Mouse (Mus musculus) neural tube, embryonic 11.5 days (tissue): ENCODE results near the gene Setd1b. TPM values are rescaled to one million over a fixed set of nuclear protein-coding genes. Genes with fewer than 3 reads are reported as not detected.

Source experiments
- ATAC-seq: fragments of 200-750 bp; cut with Nextera tagmentation; 2 replicates; pipeline ENCODE4 v1.8.0; 2017; ENCODE audit warnings: moderate number of reproducible peaks, mild to moderate bottlenecking, moderate TSS enrichment, moderate library complexity; ENCODE audit not compliant: insufficient read depth, low FRiP score, low TSS enrichment
- DNase-seq: peaks from one replicate; pipeline ENCODE4 v3.0.0-alpha.2; 2015; ENCODE audit warnings: low spot score
- H3K27ac ChIP-seq: fragments of 300-500 bp; sonication (generic); 2 replicates; pipeline ENCODE4 v1.5.1; 2014; ENCODE audit warnings: low read depth, mild to moderate bottlenecking, low read length
- H3K27me3 ChIP-seq: fragments of 300-500 bp; sonication (generic); 2 replicates; pipeline ENCODE4 v1.6.1; 2014; ENCODE audit warnings: mild to moderate bottlenecking, low read length, mixed read lengths; ENCODE audit not compliant: control insufficient read depth, insufficient read depth
- H3K36me3 ChIP-seq: fragments of 300-500 bp; sonication (generic); 2 replicates; pipeline ENCODE4 v1.6.1; 2014; ENCODE audit warnings: mild to moderate bottlenecking, low read length, moderate library complexity, mixed read lengths; ENCODE audit not compliant: control insufficient read depth, insufficient read depth
- H3K4me1 ChIP-seq: fragments of 300-500 bp; sonication (generic); 2 replicates; pipeline ENCODE4 v1.6.1; 2014; ENCODE audit warnings: low read length, mixed read lengths; ENCODE audit not compliant: control insufficient read depth, insufficient read depth
- H3K4me2 ChIP-seq: fragments of 300-500 bp; sonication (generic); 2 replicates; pipeline ENCODE4 v1.6.1; 2014; ENCODE audit warnings: low read depth, mild to moderate bottlenecking, moderate library complexity
- H3K4me3 ChIP-seq: fragments of 300-500 bp; sonication (generic); 2 replicates; pipeline ENCODE4 v1.5.1; 2014; ENCODE audit warnings: low read depth, low read length
- H3K9ac ChIP-seq: fragments of 300-500 bp; sonication (generic); 2 replicates; pipeline ENCODE4 v1.6.1; 2014; ENCODE audit warnings: mild to moderate bottlenecking, low read length
- H3K9me3 ChIP-seq: fragments of 300-500 bp; sonication (generic); 2 replicates; pipeline ENCODE4 v1.6.1; 2016; ENCODE audit warnings: low read length; ENCODE audit not compliant: control insufficient read depth
- WGBS: fragments of 180-500 bp; shearing (Covaris S2); extraction: QIAGEN DNeasy Blood & Tissue Kit; methylation state at CpG from one replicate; pipeline ENCODE4 v1.1.7; 2014; 5-methylcytosine and 5-hydroxymethylcytosine counted together
- polyA plus RNA-seq: library from polyadenylated mRNA; unstranded; fragments of >200 nt; fragmentation: Nextera tagmentation; extraction: Ambion mirVana; gene quantifications from 2 replicates; pipeline ENCODE4 v1.2.1, GENCODE M21; 2014

The Setd1b gene
- polyA plus RNA-seq, 1 experiment from 2014 or later = 10.9 TPM

DNA sequence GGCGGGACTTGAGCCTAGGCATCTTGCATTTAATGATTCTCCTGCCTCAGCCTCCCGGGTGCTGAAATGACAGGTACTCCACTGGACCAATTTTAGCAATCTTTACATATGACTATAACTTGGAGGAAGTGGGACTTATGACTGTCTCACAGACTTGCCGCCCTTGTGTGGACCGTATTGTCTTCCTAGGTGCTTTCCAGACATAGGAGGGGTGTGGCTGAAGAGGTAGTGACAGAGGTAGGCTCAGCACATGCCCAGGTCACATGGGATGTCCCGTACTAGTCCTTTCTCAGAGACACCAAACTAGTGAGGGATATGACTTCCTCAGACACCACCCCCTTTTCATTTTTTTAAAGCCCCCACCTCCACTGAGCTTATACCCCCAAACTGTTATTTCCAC is 36.8 kb downstream of the Setd1b start:
- no peak overlapping the region for H3K27ac ChIP-seq
- H3K27me3 ChIP-seq = no peaks in the 10 kb centered on the region
- ATAC-seq (no peak), DNase-seq (no peak)
- H3K4me3 ChIP-seq = no peak overlapping the region
- 85% methylated on average over 5 of the region's 5 CpGs for WGBS
- no peak overlapping the region for H3K9ac ChIP-seq
- no peaks in the 10 kb centered on the region for H3K4me1 ChIP-seq
- H3K9me3 ChIP-seq = no peaks in the 10 kb centered on the region
- H3K4me2 ChIP-seq = no peak overlapping the region
- H3K36me3 ChIP-seq = no peaks in the 10 kb centered on the region

- no peak for DNase-seq
- no peak for ATAC-seq
- 90% methylated on average over 15 of the region's 15 CpGs for WGBS
These were observed 38.4 kb downstream of the Setd1b start for GRCm38 (mm10) chr5:123180390-123180789.

DNA sequence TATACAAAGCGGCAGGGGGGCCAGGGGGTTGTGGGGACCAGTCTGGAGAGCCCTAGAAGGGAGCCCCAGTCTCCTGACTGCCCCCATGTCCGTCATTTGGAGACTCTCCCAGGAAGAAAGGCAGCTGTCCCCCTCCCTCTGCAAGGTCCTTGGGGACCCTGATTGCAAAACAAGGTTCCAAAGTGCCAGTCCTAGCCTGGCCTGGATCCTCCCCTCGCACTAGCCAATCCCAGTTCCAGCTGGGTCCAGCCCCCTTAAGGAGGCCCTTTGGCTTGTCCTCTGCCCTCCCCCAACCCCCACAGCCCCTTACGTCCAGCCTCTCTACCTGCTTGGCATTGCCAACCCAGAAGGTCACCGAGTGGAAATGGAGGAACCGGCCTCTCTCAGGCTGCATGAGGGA is 39.5 kb downstream of the Setd1b start:
- H3K27ac ChIP-seq = no peak overlapping the region
- 77% methylated on average over 6 of the region's 6 CpGs for WGBS
- H3K4me1 ChIP-seq = no peaks in the 10 kb centered on the region
- DNase-seq (no peak), ATAC-seq (no peak)
- H3K9ac ChIP-seq = no peak overlapping the region
- H3K27me3 ChIP-seq = no peaks in the 10 kb centered on the region
- H3K4me2 ChIP-seq = no peak overlapping the region
- H3K4me3 ChIP-seq = no peak overlapping the region
- no peaks in the 10 kb centered on the region for H3K9me3 ChIP-seq
- H3K36me3 ChIP-seq = no peaks in the 10 kb centered on the region

More at GRCm38 (mm10) chr5:123180390-123180789, 38.4 kb downstream of the Setd1b start:
- Histone ChIP-seq H3K9me3 (no peaks in the 10 kb centered on the region), H3K4me3 (no peak overlapping the region), H3K27me3 (no peaks in the 10 kb centered on the region), H3K4me2 (no peak overlapping the region), H3K9ac (no peak overlapping the region), H3K36me3 (no peaks in the 10 kb centered on the region), H3K4me1 (no peaks in the 10 kb centered on the region), H3K27ac (no peak overlapping the region)

GRCm38 (mm10) chr5:123182651-123183050 is 40.7 kb downstream of the Setd1b start, which contains the start of gene Hpd:
Gene Hpd, minus strand, starts transcription at chr5:123182727.
- Histone ChIP-seq H3K4me3 (no peak within 1 kb of the TSS), H3K27me3 (no peaks in the 10 kb centered on the region), H3K4me2 (no peak within 1 kb of the TSS), H3K9ac (no peak within 1 kb of the TSS), H3K27ac (no peak within 1 kb of the TSS), H3K36me3 (no peaks in the 10 kb centered on the region), H3K4me1 (no peaks in the 10 kb centered on the region), H3K9me3 (no peaks in the 10 kb centered on the region)
- DNase-seq (no peak), ATAC-seq (no peak)
- WGBS = 78% methylated on average over 10 of the region's 10 CpGs

GRCm38 (mm10) chr5:123185966-123186365 is 44.0 kb downstream of the Setd1b start:
- no peak for ATAC-seq
- no peak overlapping the region for H3K27ac ChIP-seq
- no peak overlapping the region for H3K4me2 ChIP-seq
- no peaks in the 10 kb centered on the region for H3K4me1 ChIP-seq
- WGBS = 89% methylated on average over 6 of the region's 6 CpGs
- no peaks in the 10 kb centered on the region for H3K9me3 ChIP-seq
- no peak for DNase-seq
- H3K4me3 ChIP-seq = no peak overlapping the region
- H3K36me3 ChIP-seq = no peaks in the 10 kb centered on the region
- H3K27me3 ChIP-seq = no peaks in the 10 kb centered on the region
- no peak overlapping the region for H3K9ac ChIP-seq

- DNase-seq = no peak
- WGBS = 93% methylated on average over 3 of the region's 3 CpGs
- no peak for ATAC-seq
These were observed 45.3 kb downstream of the Setd1b start for GRCm38 (mm10) chr5:123187306-123187705.

DNA sequence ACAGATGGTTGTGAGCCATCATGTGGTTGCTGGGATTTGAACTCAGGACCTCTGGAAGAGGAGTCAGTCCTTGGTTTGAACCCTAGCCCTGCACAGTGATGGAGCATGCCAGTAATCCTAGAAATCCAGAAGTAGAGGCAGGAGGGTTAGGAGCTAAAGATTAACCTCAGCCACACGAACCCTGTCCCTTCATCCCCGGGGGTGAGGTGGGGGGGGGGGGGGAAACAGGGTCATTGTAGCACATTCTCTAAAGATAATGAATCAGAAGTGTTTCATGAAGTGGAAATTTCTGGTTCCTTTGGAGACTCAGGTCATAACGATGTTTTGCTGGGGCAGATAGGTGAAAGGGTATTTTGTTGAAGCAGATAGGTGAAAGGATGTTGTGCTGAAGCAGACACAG is 48.9 kb downstream of the Setd1b start:
- no peaks in the 10 kb centered on the region for H3K27me3 ChIP-seq
- H3K4me1 ChIP-seq = no peaks in the 10 kb centered on the region
- H3K9ac ChIP-seq = no peak overlapping the region
- no peak overlapping the region for H3K27ac ChIP-seq
- no peaks in the 10 kb centered on the region for H3K36me3 ChIP-seq
- no peak for DNase-seq
- no peaks in the 10 kb centered on the region for H3K9me3 ChIP-seq
- 75% methylated on average over 3 of the region's 3 CpGs for WGBS
- H3K4me3 ChIP-seq = no peak overlapping the region
- no peak overlapping the region for H3K4me2 ChIP-seq
- ATAC-seq = no peak

More at GRCm38 (mm10) chr5:123187306-123187705, 45.3 kb downstream of the Setd1b start:
- no peaks in the 10 kb centered on the region for H3K27me3 ChIP-seq
- H3K9ac ChIP-seq = no peak overlapping the region
- H3K4me1 ChIP-seq = no peaks in the 10 kb centered on the region
- no peaks in the 10 kb centered on the region for H3K9me3 ChIP-seq
- no peaks in the 10 kb centered on the region for H3K36me3 ChIP-seq
- no peak overlapping the region for H3K4me2 ChIP-seq
- no peak overlapping the region for H3K27ac ChIP-seq
- H3K4me3 ChIP-seq = no peak overlapping the region

GRCm38 (mm10) chr5:123191427-123191826 is 49.4 kb downstream of the Setd1b start:
- no peak overlapping the region for H3K27ac ChIP-seq
- H3K27me3 ChIP-seq = no peaks in the 10 kb centered on the region
- no peaks in the 10 kb centered on the region for H3K4me1 ChIP-seq
- H3K36me3 ChIP-seq = no peaks in the 10 kb centered on the region
- no peak overlapping the region for H3K9ac ChIP-seq
- no peak overlapping the region for H3K4me2 ChIP-seq
- H3K4me3 ChIP-seq = no peak overlapping the region
- no peaks in the 10 kb centered on the region for H3K9me3 ChIP-seq
- ATAC-seq = no peak
- WGBS = 86% methylated on average over 6 of the region's 6 CpGs
- DNase-seq = no peak

GRCm38 (mm10) chr5:123192606-123193150 is 50.7 kb downstream of the Setd1b start:
- DNase-seq (no peak), ATAC-seq (no peak)
- H3K4me2 ChIP-seq = no peak overlapping the region
- H3K9ac ChIP-seq = no peak overlapping the region
- 52% methylated on average over 9 of the region's 9 CpGs for WGBS
- no peaks in the 10 kb centered on the region for H3K9me3 ChIP-seq
- H3K4me3 ChIP-seq = no peak overlapping the region
- no peak overlapping the region for H3K27ac ChIP-seq
- no peaks in the 10 kb centered on the region for H3K36me3 ChIP-seq
- H3K27me3 ChIP-seq = no peaks in the 10 kb centered on the region
- H3K4me1 ChIP-seq = no peaks in the 10 kb centered on the region
